Mouse (Mus musculus) heart, adult 2 months (tissue): ENCODE data around the gene Clec16a.

ENCODE experiments used
- CTCF ChIP-seq: fragments of 200-600 bp; IDR thresholded peaks from 2 replicates; pipeline ENCODE4 v1.8.1; 2022; ENCODE audit warnings: antibody characterized with exemption, mild to moderate bottlenecking, moderate library complexity
- POLR2A ChIP-seq: fragments of 200-500 bp; IDR thresholded peaks from 2 replicates; pipeline ENCODE4 v1.6.1; 2011; ENCODE audit warnings: mild to moderate bottlenecking, low read depth, low read length, control low read depth; ENCODE audit not compliant: insufficient read depth

GRCm38 (mm10) chr16:10533781-10534180 lies 11.4 kb upstream of the Clec16a start:
- no peak for TF ChIP-seq POLR2A
- no peak for TF ChIP-seq CTCF
